Mouse (Mus musculus): ENCODE results near the gene Umod. TPM values are rescaled to one million over a fixed set of nuclear protein-coding genes. Genes with fewer than 3 reads are reported as not detected.

Gene Umod
- total and polyA plus RNA-seq, 3 experiments: not detected

DNA sequence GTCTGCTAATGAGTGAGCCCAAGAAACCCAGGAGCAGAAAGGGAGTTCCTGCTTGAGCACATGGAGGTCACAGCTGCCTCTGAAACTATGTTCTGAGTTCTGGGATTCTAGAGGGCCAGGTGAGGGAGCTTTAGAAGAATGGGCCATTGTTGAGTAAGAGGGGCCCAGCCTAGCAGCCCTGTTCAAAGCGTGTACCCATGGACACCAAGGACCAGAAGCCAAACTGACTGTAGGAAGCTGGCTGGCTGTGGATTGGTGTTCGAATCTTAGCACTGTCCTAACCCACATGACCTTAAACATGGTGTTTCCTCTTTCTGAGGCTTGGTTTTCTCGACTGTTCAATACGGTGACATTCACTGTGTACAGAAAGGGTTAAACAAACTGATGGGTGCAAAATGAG lies 44.3 kb upstream of the Umod start, which contains the start of gene Pdilt:
Gene Pdilt (minus strand): TSS at position 101 of the 400 bp plus-strand sequence.
- Histone ChIP-seq H3K9ac (ENCODE audit: control insufficient read depth, low read depth, low read length, poor library complexity, severe bottlenecking) (no peak within 1 kb of the TSS), H3K4me3 (ENCODE audit: control insufficient read depth in 1 of 2, insufficient read depth in 1 of 2, low read depth in 2 of 2, low read length in 2 of 2) (no peak within 1 kb of the TSS), H3K27me3 (ENCODE audit: control insufficient read depth in 1 of 2, insufficient read depth in 2 of 2, low read length in 2 of 2) (no peaks in the 10 kb centered on the region), H3K9me3 (replicated peaks; ENCODE audit: insufficient read depth, low read length) (no peaks in the 10 kb centered on the region), H3K4me1 (ENCODE audit: control insufficient read depth in 1 of 2, insufficient read depth in 2 of 2, low read length in 2 of 2) (no peaks in the 10 kb centered on the region), H3K36me3 (ENCODE audit: control insufficient read depth in 1 of 2, insufficient read depth in 2 of 2, low read length in 2 of 2) (no peaks in the 10 kb centered on the region), H3K27ac (ENCODE audit: control insufficient read depth, low read depth, low read length) (no peak within 1 kb of the TSS), H3K79me2 (ENCODE audit: control insufficient read depth, insufficient read depth, low read length, poor library complexity) (no peaks in the 10 kb centered on the region)
- no peak for TF ChIP-seq RCOR1 (IDR thresholded peaks at IDR 0.05; ENCODE audit: low read depth, low read length)
- TF ChIP-seq MXI1 (IDR thresholded peaks at IDR 0.05; ENCODE audit: low read depth, low read length): no peak
- no peak for TF ChIP-seq E2F4 (IDR thresholded peaks at IDR 0.05; ENCODE audit: borderline replicate concordance, low read depth, low read length)
- no peak for TF ChIP-seq NRF1 (IDR thresholded peaks at IDR 0.05; ENCODE audit: insufficient read depth, low read depth, low read length, poor library complexity, severe bottlenecking)
- no peak for DNase-seq (ENCODE audit: low read depth, low spot score)

DNA sequence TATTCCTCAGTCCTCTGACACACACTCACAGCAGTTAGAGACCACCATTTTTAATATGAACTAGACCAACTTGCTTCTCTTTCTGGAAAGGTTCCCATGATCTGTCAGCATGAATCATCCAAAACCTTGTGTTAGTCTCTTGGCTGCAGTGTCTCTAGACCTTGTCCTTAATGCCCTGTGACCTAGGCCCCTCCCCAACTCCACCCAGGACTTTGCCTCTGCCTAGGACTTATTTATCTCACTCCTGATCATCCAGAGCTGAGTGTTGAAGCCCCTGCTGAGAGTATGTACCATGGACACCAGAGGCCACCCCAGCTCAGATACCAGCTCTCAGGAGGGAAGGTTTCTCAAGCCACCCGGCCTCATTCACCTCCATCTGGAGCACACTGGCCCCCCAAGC lies 43.3 kb upstream of the Umod start:
- TF ChIP-seq E2F4 (IDR thresholded peaks at IDR 0.05; ENCODE audit: borderline replicate concordance, low read depth, low read length): no peak
- no peak for TF ChIP-seq UBTF (IDR thresholded peaks at IDR 0.05; ENCODE audit: borderline replicate concordance, insufficient read depth, low read depth, low read length)
- no peak for TF ChIP-seq POLR2AphosphoS5 (IDR thresholded peaks at IDR 0.05; ENCODE audit: borderline replicate concordance, low read depth, low read length)
- no peak for TF ChIP-seq SIN3A (IDR thresholded peaks at IDR 0.05; ENCODE audit: low read length)
- no peak for TF ChIP-seq ZNF384 (IDR thresholded peaks at IDR 0.05; ENCODE audit: low read depth, low read length)
- TF ChIP-seq USF2 (IDR thresholded peaks at IDR 0.05; ENCODE audit: borderline replicate concordance in 1 of 2, insufficient read depth in 1 of 2, low read depth in 1 of 2, low read length in 2 of 2): no peak
- TF ChIP-seq ELF1 (IDR thresholded peaks at IDR 0.05; ENCODE audit: low read depth, low read length): no peak
- no peak for TF ChIP-seq MAX (IDR thresholded peaks at IDR 0.05; ENCODE audit: low read length)
- TF ChIP-seq CHD2 (IDR thresholded peaks at IDR 0.05; ENCODE audit: low read length): no peak
- TF ChIP-seq USF1 (IDR thresholded peaks at IDR 0.05; ENCODE audit: low read depth, low read length): no peak
- TF ChIP-seq TAL1 (IDR thresholded peaks at IDR 0.05; ENCODE audit: low read length): no peak
- no peak overlapping the region for H3K27ac ChIP-seq (ENCODE audit: control insufficient read depth, low read depth, low read length)
- H3K36me3 ChIP-seq (ENCODE audit: control insufficient read depth in 1 of 2, insufficient read depth in 2 of 2, low read length in 2 of 2): no peaks in the 10 kb centered on the region
- H3K9ac ChIP-seq (ENCODE audit: control insufficient read depth, low read depth, low read length, poor library complexity, severe bottlenecking): no peak overlapping the region
- H3K4me1 ChIP-seq (ENCODE audit: control insufficient read depth in 1 of 2, insufficient read depth in 2 of 2, low read length in 2 of 2): no peaks in the 10 kb centered on the region
- no peaks in the 10 kb centered on the region for H3K27me3 ChIP-seq (ENCODE audit: control insufficient read depth in 1 of 2, insufficient read depth in 2 of 2, low read length in 2 of 2)
- no peak for DNase-seq (ENCODE audit: low read depth, low spot score)
- H3K4me3 ChIP-seq (ENCODE audit: control insufficient read depth in 1 of 2, insufficient read depth in 1 of 2, low read depth in 2 of 2, low read length in 2 of 2): no peak overlapping the region
- no peaks in the 10 kb centered on the region for H3K9me3 ChIP-seq (replicated peaks; ENCODE audit: insufficient read depth, low read length)
- H3K79me2 ChIP-seq (ENCODE audit: control insufficient read depth, insufficient read depth, low read length, poor library complexity): no peaks in the 10 kb centered on the region

DNA sequence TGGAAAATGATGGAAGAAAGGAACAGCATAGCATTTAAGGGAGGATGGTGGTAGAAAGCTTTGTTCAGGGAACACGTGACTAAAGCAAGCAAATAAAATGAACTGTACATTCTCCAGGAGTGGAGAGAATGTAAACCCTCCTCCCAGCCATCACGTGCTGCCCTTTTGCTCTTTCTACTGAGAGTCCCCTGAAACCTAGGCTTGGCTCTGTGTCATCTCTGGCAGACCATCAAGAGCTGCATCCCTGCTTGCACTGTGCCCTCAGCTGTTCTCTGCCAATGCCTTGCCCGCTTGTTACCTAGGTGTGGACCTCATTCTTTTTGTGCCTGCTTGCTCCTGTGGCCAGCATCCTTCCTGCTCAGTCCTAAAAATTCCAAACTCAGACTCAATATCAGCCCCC lies 42.7 kb upstream of the Umod start:
- H3K27me3 ChIP-seq (ENCODE audit: control insufficient read depth in 1 of 2, insufficient read depth in 2 of 2, low read length in 2 of 2): no peaks in the 10 kb centered on the region

More for the DNA sequence above, 42.7 kb upstream of the Umod start:
- Histone ChIP-seq H3K9ac (ENCODE audit: control insufficient read depth, low read depth, low read length, poor library complexity, severe bottlenecking) (no peak overlapping the region), H3K27ac (ENCODE audit: control insufficient read depth, low read depth, low read length) (no peak overlapping the region), H3K4me3 (ENCODE audit: control insufficient read depth in 1 of 2, insufficient read depth in 1 of 2, low read depth in 2 of 2, low read length in 2 of 2) (no peak overlapping the region), H3K79me2 (ENCODE audit: control insufficient read depth, insufficient read depth, low read length, poor library complexity) (no peaks in the 10 kb centered on the region), H3K4me1 (ENCODE audit: control insufficient read depth in 1 of 2, insufficient read depth in 2 of 2, low read length in 2 of 2) (no peaks in the 10 kb centered on the region), H3K9me3 (replicated peaks; ENCODE audit: insufficient read depth, low read length) (no peaks in the 10 kb centered on the region), H3K36me3 (ENCODE audit: control insufficient read depth in 1 of 2, insufficient read depth in 2 of 2, low read length in 2 of 2) (no peaks in the 10 kb centered on the region)
- DNase-seq (ENCODE audit: low read depth, low spot score): no peak
- TF ChIP-seq ZC3H11A (IDR thresholded peaks at IDR 0.05; ENCODE audit: low read depth, low read length): no peak
- 0 out of 2 replicates have a peak, but pooled peaks have one; percentile 17 for TF ChIP-seq USF1 (IDR thresholded peaks at IDR 0.05; ENCODE audit: low read depth, low read length)
